9 mouse cellular contexts compared by ENCODE assay signal in the genomic region with DNA sequence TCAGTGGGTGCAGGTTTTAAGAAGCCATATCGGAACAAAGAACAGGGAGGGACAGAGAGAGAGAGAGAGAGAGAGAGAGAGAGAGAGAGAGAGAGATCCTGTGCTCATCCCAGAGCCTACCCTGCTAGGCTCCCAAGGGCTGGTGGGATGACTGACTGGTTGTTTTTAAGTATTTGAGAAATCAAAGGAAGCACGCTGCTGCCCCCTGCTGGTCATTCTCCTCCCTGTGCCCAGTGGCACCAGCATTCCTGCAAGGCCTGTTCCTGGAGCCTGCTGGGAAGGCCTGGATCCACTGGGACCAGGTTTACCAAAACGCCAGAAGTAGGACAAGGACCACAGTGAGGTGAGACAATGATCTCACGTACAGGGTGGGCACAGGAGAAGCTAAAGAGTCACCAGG. TPM values are rescaled to one million over a fixed set of nuclear protein-coding genes. Genes with fewer than 3 reads are reported as not detected.
DNase-seq lines count a peak whose midpoint lies in the region; ATAC-seq and TF ChIP-seq lines count a peak whose summit lies in the region.
"Had no signal": no experiment of that assay in that cellular context is flagged by ENCODE, and none has a peak within 500 bp of the region (broad histone marks: within the 10 kb centered on the region; RNA-seq: fewer than 3 reads in every experiment).

No protein-coding gene starts in this region.

- TF ChIP-seq RAD21 in CH12.LX (IDR thresholded peaks at IDR 0.05; ENCODE audit: low read depth, low read length), result peak; percentile 70

- in situ Hi-C loops in CH12.LX (cut with MboI; ENCODE audit: low pct_ligation_motif_present, low pct_unique_long_range_greater_than_20kb, low sequenced_read_pairs), result loop anchor here (5.0 kb wide), 1 partner anchor 118 kb away; no protein-coding TSS in a partner anchor

- peaks cover 44% of the 10 kb centered on the region for H3K27me3 ChIP-seq in CH12.LX (replicated peaks)
- H3K27me3 ChIP-seq in lung, embryonic 14.5 days (ENCODE audit: insufficient read depth, low read length), result no peaks in the 10 kb centered on the region
- H3K27me3 ChIP-seq: liver, embryonic 15.5 days had no signal

- TF ChIP-seq POLR2A in CH12.LX (IDR thresholded peaks at IDR 0.05; ENCODE audit: low read depth, low read length), result no peak

- 0 out of 4 replicates have a peak, but pooled peaks cover 0 to 3% of the 10 kb centered on the region in 2 experiments for H3K4me1 ChIP-seq in CH12.LX (ENCODE audit: control insufficient read depth in 1 of 2, insufficient read depth in 2 of 2)
- H3K4me1 ChIP-seq in lung, embryonic 14.5 days (ENCODE audit: insufficient read depth), result no peaks in the 10 kb centered on the region

- H3K79me2 ChIP-seq in CH12.LX (replicated peaks; ENCODE audit: control insufficient read depth, extremely low read depth, insufficient read depth, poor library complexity, severe bottlenecking), result no peaks in the 10 kb centered on the region

- no peak overlapping the region for H3K4me3 ChIP-seq in CH12.LX (replicated peaks in 1 of 3; ENCODE audit: low read depth in 2 of 3, low read length in 2 of 3, poor library complexity in 1 of 3)
- no peak overlapping the region for H3K4me3 ChIP-seq in lung, embryonic 14.5 days (ENCODE audit: low read depth, low read length)
- H3K4me3 ChIP-seq: liver, embryonic 15.5 days had no signal

- 17% methylated on average over 4 of the region's 4 CpGs for WGBS in large intestine, adult 2 months
- 15% methylated on average over 4 of the region's 4 CpGs for WGBS in lung, embryonic 14.5 days

- intact Hi-C loops in gastrocnemius, postnatal 36 days (cut with DNase I), result loop anchor here (2.0 to 5.0 kb wide), 2 partner anchors 435 to 648 kb away; no protein-coding TSS in a partner anchor

- TF ChIP-seq EP300 in CH12.LX (IDR thresholded peaks at IDR 0.05; ENCODE audit: low read length), result no peak

- H3K9ac ChIP-seq in CH12.LX (ENCODE audit: insufficient read depth, low read depth), result no peak overlapping the region
- no peak overlapping the region for H3K9ac ChIP-seq in lung, embryonic 14.5 days
- H3K9ac ChIP-seq: liver, embryonic 15.5 days had no signal

- no peak for ATAC-seq in lung, embryonic 14.5 days (ENCODE audit: insufficient read depth)

- DNase-seq in CH12.LX (ENCODE audit: extremely low read depth), result peak; percentile 58
- DNase-seq in adrenal gland, adult 18-20 months (ENCODE audit: low spot score in 2 of 2), result peak; percentile 86 to 87
- peak; percentile 91 for DNase-seq in embryo, embryonic 10 days (ENCODE audit: low spot score)
- peak; percentile 83 to 87 for DNase-seq in gastrocnemius, postnatal 36 days
- peak; percentile 22 for DNase-seq in large intestine, adult 2 months (ENCODE audit: low read depth, low spot score)
- peak; percentile 95 for DNase-seq in lung, embryonic 14.5 days
- peak; percentile 99 for DNase-seq in right cerebral cortex, postnatal 14 days
- peak; percentile 73 to 90 for DNase-seq in urinary bladder, postnatal 4 days (ENCODE audit: low spot score in 2 of 2)

- dilution Hi-C loops in CH12.LX (cut with MboI; ENCODE audit: extremely low pct_ligation_motif_present, extremely low pct_unique_long_range_greater_than_20kb, low sequenced_read_pairs), result no loop called here

- TF ChIP-seq CTCF in CH12.LX (conservative IDR thresholded peaks at IDR 0.05 in 1 of 2, IDR thresholded peaks at IDR 0.05 in 1 of 2; ENCODE audit: low read depth in 2 of 2, low read length in 2 of 2), result peak; percentile 75 to 84
- TF ChIP-seq CTCF in lung, embryonic 14.5 days (IDR thresholded peaks at IDR 0.05; ENCODE audit: low read depth), result peak; percentile 94

- H3K27ac ChIP-seq in CH12.LX (ENCODE audit: insufficient read depth, low read depth), result no peak overlapping the region
- H3K27ac ChIP-seq in lung, embryonic 14.5 days (ENCODE audit: low read depth), result no peak overlapping the region
- H3K27ac ChIP-seq: liver, embryonic 15.5 days had no signal

- no peak overlapping the region for H3K4me2 ChIP-seq in CH12.LX (ENCODE audit: insufficient read depth, low read depth, poor library complexity, severe bottlenecking)
- H3K4me2 ChIP-seq in lung, embryonic 14.5 days, result no peak overlapping the region
- H3K4me2 ChIP-seq: liver, embryonic 15.5 days had no signal

- no peaks in the 10 kb centered on the region for H3K36me3 ChIP-seq in CH12.LX (replicated peaks in 1 of 2; ENCODE audit: control insufficient read depth in 1 of 2, insufficient read depth in 1 of 2, low read length in 1 of 2)
- no peaks in the 10 kb centered on the region for H3K36me3 ChIP-seq in lung, embryonic 14.5 days (ENCODE audit: insufficient read depth)
- H3K36me3 ChIP-seq: liver, embryonic 15.5 days had no signal

- H3K9me3 ChIP-seq in CH12.LX (replicated peaks; ENCODE audit: low read length), result no peaks in the 10 kb centered on the region
- H3K9me3 ChIP-seq in lung, embryonic 14.5 days (ENCODE audit: low read depth, low read length), result no peaks in the 10 kb centered on the region
- H3K9me3 ChIP-seq: liver, embryonic 15.5 days had no signal

TF ChIP-seq in CH12.LX, 34 proteins besides CTCF, POLR2A, EP300 and RAD21:
- TF ChIP-seq ZNF384 (IDR thresholded peaks at IDR 0.05; ENCODE audit: low read depth, low read length) (peak; percentile 52; the same call in 1 of the 2 replicates), USF2 (conservative IDR thresholded peaks at IDR 0.05; ENCODE audit: low read depth, low read length) (no peak), USF1 (IDR thresholded peaks at IDR 0.05; ENCODE audit: low read depth, low read length) (no peak), SMC3 (IDR thresholded peaks at IDR 0.05; ENCODE audit: low read depth, low read length) (peak; percentile 65)

RNA-seq across cellular contexts. Expression of a gene that starts 26.7 kb away (rescaled TPM):
- total RNA-seq in CH12.LX (2012; rRNA removed) (not detected in 2 replicates), CH12.LX (2014; rRNA removed) (not detected in 2 replicates)
- 0.27 and 0.77 TPM in 2 replicates for polyA plus RNA-seq in CH12.LX (2012; ENCODE audit: insufficient read length, low read depth)
- total RNA-seq in adrenal gland, adult 18-20 months (2021), result 1 to 10 TPM; 4.5 to 5.1 TPM
- total RNA-seq in gastrocnemius, postnatal 36 days (2021), result 1 to 10 TPM; 1.6 to 2.0 TPM
- 1.1 and 2.1 TPM in 2 replicates for polyA plus RNA-seq in large intestine, adult 2 months (2012; rRNA removed)
- polyA plus RNA-seq in lung, embryonic 14.5 days (2014; fragmentation: Nextera tagmentation; extraction: Ambion mirVana), result 5.9 and 6.8 TPM in 2 replicates

RNA-seq across cellular contexts. Expression of a gene that starts 46.2 kb away (rescaled TPM):
- total RNA-seq in CH12.LX (2012; rRNA removed) (0.98 and 1.6 TPM in 2 replicates), CH12.LX (2014; rRNA removed) (0.74 TPM in 2 replicates)
- 1.3 TPM in 1 of 2 replicates, not detected in the other for polyA plus RNA-seq in CH12.LX (2012; ENCODE audit: insufficient read length, low read depth)
- 1 to 10 TPM; 1.4 to 2.8 TPM for total RNA-seq in adrenal gland, adult 18-20 months (2021)
- total RNA-seq in gastrocnemius, postnatal 36 days (2021), result not detected
- polyA plus RNA-seq in large intestine, adult 2 months (2012; rRNA removed), result not detected in 2 replicates
- polyA plus RNA-seq in lung, embryonic 14.5 days (2014; fragmentation: Nextera tagmentation; extraction: Ambion mirVana), result 1.3 TPM in 1 of 2 replicates, not detected in the other
- polyA plus RNA-seq: liver, embryonic 15.5 days had no signal

RNA-seq across cellular contexts. Expression of a gene that starts 48.0 kb away (rescaled TPM):
- total RNA-seq in CH12.LX (2012; rRNA removed), result 21.3 and 28.7 TPM in 2 replicates
- total RNA-seq in CH12.LX (2014; rRNA removed), result 45.5 and 46.6 TPM in 2 replicates
- polyA plus RNA-seq in CH12.LX (2012; ENCODE audit: insufficient read length, low read depth), result 73.3 and 78.5 TPM in 2 replicates
- 10 to 100 TPM; 54.4 to 63.2 TPM for total RNA-seq in adrenal gland, adult 18-20 months (2021)
- 10 to 100 TPM; 21.4 to 24.8 TPM for total RNA-seq in gastrocnemius, postnatal 36 days (2021)
- 35.9 and 40.6 TPM in 2 replicates for polyA plus RNA-seq in large intestine, adult 2 months (2012; rRNA removed)
- polyA plus RNA-seq in lung, embryonic 14.5 days (2014; fragmentation: Nextera tagmentation; extraction: Ambion mirVana), result 58.5 and 59.9 TPM in 2 replicates

Comparison
In these comparisons a context has a peak if more than half of its experiments do, and no peak if none do; other contexts are left out.
1. DNase-seq: peak in every context shown above with its lines; median percentile 99 in right cerebral cortex, postnatal 14 days; 95 in lung, embryonic 14.5 days; 91 in embryo, embryonic 10 days; 86 in adrenal gland, adult 18-20 months; 85 in gastrocnemius, postnatal 36 days; 82 in urinary bladder, postnatal 4 days; 58 in CH12.LX; 22 in large intestine, adult 2 months.